Mouse (Mus musculus) olfactory bulb, adult 2 months (tissue): ENCODE measurements at regions not wholly inside any gene's neighbourhood (a gene's known extent, or its start where the extent isn't known, plus 50 kb on each side); places are given as distances from the start of the nearest gene placed in this dataset.

ENCODE experiments used
- CTCF ChIP-seq: fragments of 200-500 bp; IDR thresholded peaks from 2 replicates; pipeline ENCODE4 v1.5.1; 2012; ENCODE audit warnings: low read depth, mild to moderate bottlenecking, low read length, moderate library complexity; ENCODE audit not compliant: insufficient read depth
- POLR2A ChIP-seq: fragments of 200-500 bp; IDR thresholded peaks from 2 replicates; pipeline ENCODE4 v1.6.1; 2012; ENCODE audit warnings: mild to moderate bottlenecking, low read depth, low read length, moderate library complexity; ENCODE audit not compliant: insufficient read depth

DNA sequence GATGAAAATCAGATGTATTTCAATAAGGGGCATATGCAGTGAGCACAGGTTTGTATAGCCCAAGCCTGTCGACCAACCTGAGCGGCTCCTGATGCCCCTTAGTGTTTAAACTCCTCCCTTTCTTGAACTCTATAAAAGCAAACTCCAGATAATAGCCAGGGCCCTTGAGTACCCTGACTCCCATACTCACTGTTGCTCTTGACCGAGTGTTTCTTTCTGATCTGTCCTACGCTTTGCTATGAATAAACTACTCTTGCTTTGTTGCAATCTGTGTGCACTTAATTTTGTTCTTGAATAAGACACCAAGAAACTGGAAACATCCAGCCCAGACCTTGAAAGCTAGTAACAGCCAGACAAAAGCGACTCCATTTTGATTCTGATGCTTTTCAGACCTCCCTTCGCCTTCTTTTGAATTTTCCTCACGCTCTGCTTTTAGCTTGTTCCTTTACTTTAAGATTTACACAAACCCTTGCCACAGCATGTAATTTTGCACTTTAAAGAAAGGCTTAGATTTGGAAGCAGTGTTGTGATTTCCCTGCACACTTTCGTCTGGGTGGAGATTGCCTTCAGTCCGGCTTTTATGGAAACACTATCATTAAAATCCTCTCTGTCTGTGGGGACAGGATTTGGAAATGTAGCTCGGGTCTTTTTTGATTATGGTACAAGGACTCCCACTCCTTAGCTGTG, 149.1 kb downstream of the Gm5426 start:
- TF ChIP-seq POLR2A (no peak), CTCF (no peak)
